Mouse (Mus musculus): ENCODE data around the gene Pet100. TPM values are rescaled to one million over a fixed set of nuclear protein-coding genes. Genes with fewer than 3 reads are reported as not detected.

Gene Pet100
- total RNA-seq, 1 experiment, result 97.6 TPM

- DNase-seq (ENCODE audit: low read depth, low spot score), result peak; percentile 67
- no peaks in the 10 kb centered on the region for H3K4me1 ChIP-seq (ENCODE audit: control insufficient read depth in 2 of 2, insufficient read depth in 2 of 2, low read length in 2 of 2, poor library complexity in 1 of 2)
- no peaks in the 10 kb centered on the region for H3K9me3 ChIP-seq (ENCODE audit: control insufficient read depth, insufficient read depth, low read depth, low read length)
- H3K4me3 ChIP-seq (ENCODE audit: insufficient read depth in 1 of 2, low read depth in 1 of 2, low read length in 2 of 2, poor library complexity in 1 of 2, severe bottlenecking in 1 of 2), result peak within 1 kb of the TSS; percentile 75 to 99
- in situ Hi-C loops (cut with MboI; ENCODE audit: low sequenced_read_pairs in 2 of 2, unreplicated experiment in 2 of 2), result no loop called here
- TF ChIP-seq MAFK (IDR thresholded peaks at IDR 0.05; ENCODE audit: insufficient read depth, low read depth, low read length) (no peak), CHD2 (IDR thresholded peaks at IDR 0.05; ENCODE audit: low read depth, low read length) (no peak), HCFC1 (IDR thresholded peaks at IDR 0.05; ENCODE audit: borderline replicate concordance, insufficient read depth, low read length) (no peak), ZNF384 (IDR thresholded peaks at IDR 0.05; ENCODE audit: low read depth, low read length) (no peak), ZC3H11A (IDR thresholded peaks at IDR 0.05; ENCODE audit: borderline replicate concordance, low read depth, low read length) (peak; percentile 6; the same call in 1 of the 2 replicates)
- no peak within 1 kb of the TSS for H3K27ac ChIP-seq (ENCODE audit: insufficient read depth, low read depth, low read length, poor library complexity, severe bottlenecking)
- H3K36me3 ChIP-seq (ENCODE audit: control insufficient read depth, insufficient read depth, low read length, poor library complexity, severe bottlenecking), result peaks cover 17% of the 10 kb centered on the region; the same call in 1 of the 2 replicates
- peak within 1 kb of the TSS; percentile 74 for H3K9ac ChIP-seq (ENCODE audit: insufficient read depth, low read depth, low read length, poor library complexity, severe bottlenecking)
These were observed 9.5 kb downstream of the Pet100 start, which contains the start of gene Stxbp2 for GRCm38 (mm10) chr8:3630647-3631477. Gene Stxbp2 (plus strand): TSS chr8:3630955.

GRCm38 (mm10) chr8:3631478-3631875 is 10.1 kb downstream of the Pet100 start:
- in situ Hi-C loops (cut with MboI; ENCODE audit: low sequenced_read_pairs in 2 of 2, unreplicated experiment in 2 of 2), result no loop called here
- H3K4me1 ChIP-seq (ENCODE audit: control insufficient read depth in 2 of 2, insufficient read depth in 2 of 2, low read length in 2 of 2, poor library complexity in 1 of 2), result no peaks in the 10 kb centered on the region
- H3K9ac ChIP-seq (ENCODE audit: insufficient read depth, low read depth, low read length, poor library complexity, severe bottlenecking), result peak overlapping the region; percentile 74
- peak overlapping the region; percentile 75 to 99 for H3K4me3 ChIP-seq (ENCODE audit: insufficient read depth in 1 of 2, low read depth in 1 of 2, low read length in 2 of 2, poor library complexity in 1 of 2, severe bottlenecking in 1 of 2)
- DNase-seq (ENCODE audit: low read depth, low spot score), result no peak
- peaks cover 22% of the 10 kb centered on the region; the same call in 1 of the 2 replicates for H3K36me3 ChIP-seq (ENCODE audit: control insufficient read depth, insufficient read depth, low read length, poor library complexity, severe bottlenecking)
- TF ChIP-seq MAFK (IDR thresholded peaks at IDR 0.05; ENCODE audit: insufficient read depth, low read depth, low read length) (no peak), ZNF384 (IDR thresholded peaks at IDR 0.05; ENCODE audit: low read depth, low read length) (no peak), ZC3H11A (IDR thresholded peaks at IDR 0.05; ENCODE audit: borderline replicate concordance, low read depth, low read length) (no peak), HCFC1 (IDR thresholded peaks at IDR 0.05; ENCODE audit: borderline replicate concordance, insufficient read depth, low read length) (no peak), CHD2 (IDR thresholded peaks at IDR 0.05; ENCODE audit: low read depth, low read length) (no peak)
- H3K27ac ChIP-seq (ENCODE audit: insufficient read depth, low read depth, low read length, poor library complexity, severe bottlenecking), result no peak overlapping the region
- H3K9me3 ChIP-seq (ENCODE audit: control insufficient read depth, insufficient read depth, low read depth, low read length), result no peaks in the 10 kb centered on the region

GRCm38 (mm10) chr8:3645804-3646203 is 24.5 kb downstream of the Pet100 start:
- Histone ChIP-seq H3K36me3 (ENCODE audit: control insufficient read depth, insufficient read depth, low read length, poor library complexity, severe bottlenecking) (peaks cover 8% of the 10 kb centered on the region; the same call in 1 of the 2 replicates), H3K4me3 (ENCODE audit: insufficient read depth in 1 of 2, low read depth in 1 of 2, low read length in 2 of 2, poor library complexity in 1 of 2, severe bottlenecking in 1 of 2) (peak overlapping the region; percentile 44 to 55), H3K9me3 (ENCODE audit: control insufficient read depth, insufficient read depth, low read depth, low read length) (no peaks in the 10 kb centered on the region), H3K9ac (ENCODE audit: insufficient read depth, low read depth, low read length, poor library complexity, severe bottlenecking) (peak overlapping the region; percentile 61; the same call in 1 of the 2 replicates), H3K4me1 (ENCODE audit: control insufficient read depth in 2 of 2, insufficient read depth in 2 of 2, low read length in 2 of 2, poor library complexity in 1 of 2) (peaks cover 0 to 13% of the 10 kb centered on the region in 2 experiments; a peak in 3 of 4 replicates), H3K27ac (ENCODE audit: insufficient read depth, low read depth, low read length, poor library complexity, severe bottlenecking) (no peak overlapping the region)
- no peak for DNase-seq (ENCODE audit: low read depth, low spot score)
- no peak for TF ChIP-seq HCFC1 (IDR thresholded peaks at IDR 0.05; ENCODE audit: borderline replicate concordance, insufficient read depth, low read length)
- no peak for TF ChIP-seq ZNF384 (IDR thresholded peaks at IDR 0.05; ENCODE audit: low read depth, low read length)
- peak; percentile 39; the same call in 1 of the 2 replicates for TF ChIP-seq MAFK (IDR thresholded peaks at IDR 0.05; ENCODE audit: insufficient read depth, low read depth, low read length)
- TF ChIP-seq ZC3H11A (IDR thresholded peaks at IDR 0.05; ENCODE audit: borderline replicate concordance, low read depth, low read length), result no peak
- TF ChIP-seq CHD2 (IDR thresholded peaks at IDR 0.05; ENCODE audit: low read depth, low read length), result no peak
- in situ Hi-C loops (cut with MboI; ENCODE audit: low sequenced_read_pairs in 2 of 2, unreplicated experiment in 2 of 2), result no loop called here

- no peak overlapping the region for H3K4me3 ChIP-seq (ENCODE audit: insufficient read depth in 1 of 2, low read depth in 1 of 2, low read length in 2 of 2, poor library complexity in 1 of 2, severe bottlenecking in 1 of 2)
- H3K9ac ChIP-seq (ENCODE audit: insufficient read depth, low read depth, low read length, poor library complexity, severe bottlenecking), result no peak overlapping the region
- TF ChIP-seq MAFK (IDR thresholded peaks at IDR 0.05; ENCODE audit: insufficient read depth, low read depth, low read length) (no peak), CHD2 (IDR thresholded peaks at IDR 0.05; ENCODE audit: low read depth, low read length) (no peak), HCFC1 (IDR thresholded peaks at IDR 0.05; ENCODE audit: borderline replicate concordance, insufficient read depth, low read length) (no peak), ZNF384 (IDR thresholded peaks at IDR 0.05; ENCODE audit: low read depth, low read length) (no peak), ZC3H11A (IDR thresholded peaks at IDR 0.05; ENCODE audit: borderline replicate concordance, low read depth, low read length) (no peak)
- no peak overlapping the region for H3K27ac ChIP-seq (ENCODE audit: insufficient read depth, low read depth, low read length, poor library complexity, severe bottlenecking)
- peaks cover 0 to 13% of the 10 kb centered on the region in 2 experiments; a peak in 3 of 4 replicates for H3K4me1 ChIP-seq (ENCODE audit: control insufficient read depth in 2 of 2, insufficient read depth in 2 of 2, low read length in 2 of 2, poor library complexity in 1 of 2)
- H3K36me3 ChIP-seq (ENCODE audit: control insufficient read depth, insufficient read depth, low read length, poor library complexity, severe bottlenecking), result peaks cover 3% of the 10 kb centered on the region; the same call in 1 of the 2 replicates
- H3K9me3 ChIP-seq (ENCODE audit: control insufficient read depth, insufficient read depth, low read depth, low read length), result no peaks in the 10 kb centered on the region
- DNase-seq (ENCODE audit: low read depth, low spot score), result no peak
- in situ Hi-C loops (cut with MboI; ENCODE audit: low sequenced_read_pairs in 2 of 2, unreplicated experiment in 2 of 2), result no loop called here
These were observed 25.6 kb downstream of the Pet100 start for GRCm38 (mm10) chr8:3646824-3647531.

Measured in ES-E14 (cell line).